Mouse (Mus musculus) heart, postnatal 0 days (tissue): ENCODE measurements at regions not wholly inside any gene's neighbourhood (a gene's known extent, or its start where the extent isn't known, plus 50 kb on each side); places are given as distances from the start of the nearest gene placed in this dataset.
A peak's percentile ranks its signal among the peaks of the same experiment; 100 is the strongest.

Experiments used
- ATAC-seq: fragments of 200-750 bp; cut with Nextera tagmentation; 2 replicates; pipeline ENCODE4 v1.8.0; 2017; ENCODE audit warnings: low read depth, moderate number of reproducible peaks, moderate library complexity; ENCODE audit not compliant: insufficient read depth
- DNase-seq: peaks from one replicate; pipeline ENCODE4 v3.0.0-alpha.2; 2016; ENCODE audit warnings: low spot score
- H3K27ac ChIP-seq: fragments of 300-500 bp; sonication (generic); 2 replicates; pipeline ENCODE4 v1.5.1; 2014; ENCODE audit warnings: low read depth, mild to moderate bottlenecking
- H3K27me3 ChIP-seq: fragments of 300-500 bp; sonication (generic); 2 replicates; pipeline ENCODE4 v1.6.1; 2014; ENCODE audit warnings: low read length, mixed read lengths; ENCODE audit not compliant: control insufficient read depth, insufficient read depth
- H3K36me3 ChIP-seq: fragments of 300-500 bp; sonication (generic); replicated peaks from 2 replicates; pipeline ENCODE4 v1.6.1; 2014; ENCODE audit warnings: low read length, mixed read lengths; ENCODE audit not compliant: control insufficient read depth, insufficient read depth
- H3K4me1 ChIP-seq: fragments of 300-500 bp; sonication (generic); 2 replicates; pipeline ENCODE4 v1.6.1; 2014; ENCODE audit warnings: antibody characterized with exemption; ENCODE audit not compliant: control insufficient read depth, insufficient read depth
- H3K4me2 ChIP-seq: fragments of 300-500 bp; sonication (generic); 2 replicates; pipeline ENCODE4 v1.6.1; 2014; ENCODE audit warnings: low read depth, mild to moderate bottlenecking, low read length, moderate library complexity
- H3K4me3 ChIP-seq: fragments of 300-500 bp; sonication (generic); 2 replicates; pipeline ENCODE4 v1.5.1; 2014; ENCODE audit warnings: low read depth, low read length
- H3K9ac ChIP-seq: fragments of 300-500 bp; sonication (generic); replicated peaks from 2 replicates; pipeline ENCODE4 v1.6.1; 2014; ENCODE audit warnings: low read depth, low read length, mixed read lengths
- H3K9me3 ChIP-seq: fragments of 300-500 bp; sonication (generic); replicated peaks from 2 replicates; pipeline ENCODE4 v1.6.1; 2016; ENCODE audit warnings: low read length; ENCODE audit not compliant: control insufficient read depth
- CTCF ChIP-seq: IDR thresholded peaks from 2 replicates; pipeline ENCODE4 v1.5.1; 2016; ENCODE audit warnings: antibody characterized with exemption, control low read depth, low read depth
- EP300 ChIP-seq: IDR thresholded peaks from 2 replicates; pipeline ENCODE4 v1.6.1; 2016; ENCODE audit warnings: antibody characterized with exemption, low read depth
- WGBS: fragments of 180-500 bp; shearing (Covaris S2); extraction: QIAGEN DNeasy Blood & Tissue Kit; methylation state at CpG from one replicate; pipeline ENCODE4 v1.1.7; 2014; 5-methylcytosine and 5-hydroxymethylcytosine counted together

- 82% methylated on average over 3 of the region's 3 CpGs for WGBS
- no peak for DNase-seq
- H3K27me3 ChIP-seq, result no peaks in the 10 kb centered on the region; the same call in 1 of the 2 replicates
Measured at GRCm38 (mm10) chrX:99541916-99542315, 70.8 kb upstream of the Pja1 start.

GRCm38 (mm10) chrX:99540087-99540576, 69.1 kb upstream of the Pja1 start:
- no peaks in the 10 kb centered on the region for H3K4me1 ChIP-seq
- H3K27me3 ChIP-seq, result no peaks in the 10 kb centered on the region; the same call in 1 of the 2 replicates
- no peaks in the 10 kb centered on the region for H3K9me3 ChIP-seq
- H3K36me3 ChIP-seq, result no peaks in the 10 kb centered on the region
- no peak overlapping the region for H3K4me2 ChIP-seq
- WGBS, result 38% methylated on average over 6 of the region's 6 CpGs
- no peak overlapping the region for H3K27ac ChIP-seq
- TF ChIP-seq CTCF, result no peak
- TF ChIP-seq EP300, result no peak
- ATAC-seq (peak; percentile 58), DNase-seq (no peak)
- H3K4me3 ChIP-seq, result no peak overlapping the region
- no peak overlapping the region for H3K9ac ChIP-seq

More at GRCm38 (mm10) chrX:99541916-99542315, 70.8 kb upstream of the Pja1 start:
- no peaks in the 10 kb centered on the region for H3K4me1 ChIP-seq
- H3K4me3 ChIP-seq, result no peak overlapping the region
- no peaks in the 10 kb centered on the region for H3K9me3 ChIP-seq
- H3K9ac ChIP-seq, result no peak overlapping the region
- no peak overlapping the region for H3K27ac ChIP-seq
- no peak for ATAC-seq
- no peak overlapping the region for H3K4me2 ChIP-seq
- no peak for TF ChIP-seq CTCF
- no peak for TF ChIP-seq EP300
- H3K36me3 ChIP-seq, result no peaks in the 10 kb centered on the region

DNA sequence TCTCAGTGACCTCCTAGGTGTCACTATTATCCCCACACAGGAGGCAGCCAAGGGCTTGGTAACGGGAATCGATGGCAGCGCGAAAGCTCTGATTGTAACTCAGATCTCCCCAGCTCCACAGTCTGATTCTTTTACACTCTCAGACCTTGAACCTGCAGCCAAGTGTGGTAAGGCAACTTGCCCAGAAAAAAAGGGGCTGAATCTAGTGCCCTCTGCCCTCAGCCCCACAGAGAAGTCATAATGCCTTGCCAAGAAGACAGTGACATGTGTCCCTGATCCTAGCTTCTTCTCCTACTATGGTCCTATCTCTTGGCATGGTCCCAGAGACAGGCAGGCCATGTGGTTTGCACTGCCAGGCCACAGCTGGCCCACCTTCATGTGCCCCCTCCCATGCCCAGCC, 68.6 kb upstream of the Pja1 start:
- H3K4me1 ChIP-seq, result no peaks in the 10 kb centered on the region
- no peaks in the 10 kb centered on the region for H3K36me3 ChIP-seq
- TF ChIP-seq EP300 (no peak), CTCF (no peak)
- 86% methylated on average over 4 of the region's 4 CpGs for WGBS
- H3K9ac ChIP-seq, result no peak overlapping the region
- H3K4me3 ChIP-seq, result no peak overlapping the region
- no peak overlapping the region for H3K4me2 ChIP-seq
- H3K27ac ChIP-seq, result no peak overlapping the region
- ATAC-seq, result no peak
- no peaks in the 10 kb centered on the region for H3K9me3 ChIP-seq
- no peaks in the 10 kb centered on the region; the same call in 1 of the 2 replicates for H3K27me3 ChIP-seq
- DNase-seq, result no peak

DNA sequence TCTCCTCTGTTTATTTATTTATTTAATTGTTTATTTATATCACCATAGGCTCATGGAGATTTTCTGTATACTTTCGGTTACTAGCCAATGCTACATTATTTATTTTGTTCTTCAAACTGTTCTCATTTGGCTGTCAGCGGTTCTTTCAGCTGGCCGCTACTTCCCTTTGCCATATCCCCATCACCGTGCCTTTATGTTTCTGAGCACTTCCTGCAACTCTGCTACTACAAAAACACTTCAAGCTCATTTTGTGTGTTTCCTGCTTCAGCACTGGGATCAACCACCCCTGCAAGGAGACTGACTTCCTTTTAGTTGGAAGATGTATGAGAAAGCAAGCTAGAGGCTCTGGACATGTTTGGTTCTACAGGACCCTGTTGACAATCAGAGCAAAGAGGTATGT, 66.7 kb upstream of the Pja1 start:
- Histone ChIP-seq H3K4me1 (no peaks in the 10 kb centered on the region), H3K27ac (no peak overlapping the region), H3K9ac (no peak overlapping the region), H3K4me3 (no peak overlapping the region), H3K27me3 (peaks cover 4% of the 10 kb centered on the region; the same call in 1 of the 2 replicates), H3K36me3 (no peaks in the 10 kb centered on the region), H3K4me2 (no peak overlapping the region), H3K9me3 (no peaks in the 10 kb centered on the region)
- TF ChIP-seq CTCF (no peak), EP300 (no peak)
- DNase-seq (no peak), ATAC-seq (no peak)
- 71% methylated on average over 4 of the region's 4 CpGs for WGBS

DNA sequence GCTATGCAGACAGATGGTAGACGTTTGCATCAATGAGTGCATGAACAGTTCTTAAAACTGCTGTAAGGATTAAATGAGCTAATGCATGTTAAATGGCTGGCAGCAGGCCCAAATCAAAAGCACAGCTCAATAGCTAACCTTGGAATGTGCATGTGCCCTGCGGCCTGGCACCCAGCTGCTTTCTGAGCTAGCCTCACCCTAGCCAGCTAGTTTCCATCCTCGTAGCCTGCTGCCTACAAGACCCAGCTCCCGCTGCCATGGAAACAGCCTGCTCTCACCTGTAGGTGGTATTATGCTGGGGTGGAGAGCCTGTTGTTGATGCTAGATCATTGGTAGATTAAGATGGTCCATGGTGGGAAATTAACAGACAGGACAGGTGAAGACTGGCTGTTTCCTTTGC, 63.8 kb upstream of the Pja1 start:
- no peak overlapping the region for H3K27ac ChIP-seq
- H3K9me3 ChIP-seq, result no peaks in the 10 kb centered on the region
- TF ChIP-seq EP300, result no peak
- no peaks in the 10 kb centered on the region for H3K4me1 ChIP-seq
- no peak for ATAC-seq
- H3K36me3 ChIP-seq, result no peaks in the 10 kb centered on the region
- 60% methylated on average over 4 of the region's 4 CpGs for WGBS
- peaks cover 4% of the 10 kb centered on the region; the same call in 1 of the 2 replicates for H3K27me3 ChIP-seq
- H3K4me3 ChIP-seq, result no peak overlapping the region
- DNase-seq, result no peak
- no peak overlapping the region for H3K4me2 ChIP-seq
- H3K9ac ChIP-seq, result no peak overlapping the region

DNA sequence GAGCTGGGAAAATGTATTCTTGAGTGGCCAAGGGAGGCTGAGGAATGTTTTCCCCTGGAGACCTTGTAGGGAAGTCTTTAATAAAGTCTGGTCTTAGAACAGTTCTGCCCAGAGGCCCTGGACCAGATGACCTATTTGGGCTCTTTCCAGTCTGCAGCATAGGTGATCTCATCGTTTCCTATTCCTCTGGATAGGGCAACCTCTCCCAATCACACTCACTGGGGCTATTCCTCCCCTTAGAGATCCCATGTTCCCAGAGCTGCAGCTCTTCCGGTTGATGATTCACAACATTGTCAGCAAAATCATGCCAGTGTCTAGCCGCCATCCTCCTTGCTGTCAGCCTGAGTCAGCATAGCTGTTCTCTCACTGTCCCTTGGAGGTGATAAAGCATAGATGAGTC, 60.1 kb upstream of the Pja1 start:
- no peak overlapping the region for H3K9ac ChIP-seq
- DNase-seq (peak; percentile 26), ATAC-seq (peak; percentile 71)
- H3K4me1 ChIP-seq, result no peaks in the 10 kb centered on the region
- WGBS, result 44% methylated on average over 3 of the region's 3 CpGs
- TF ChIP-seq EP300 (no peak), CTCF (no peak)
- H3K27me3 ChIP-seq, result 0 out of 2 replicates have a peak, but pooled peaks cover 4% of the 10 kb centered on the region
- no peak overlapping the region for H3K4me2 ChIP-seq
- no peaks in the 10 kb centered on the region for H3K9me3 ChIP-seq
- H3K36me3 ChIP-seq, result no peaks in the 10 kb centered on the region
- H3K27ac ChIP-seq, result no peak overlapping the region
- H3K4me3 ChIP-seq, result no peak overlapping the region
